Mouse (Mus musculus): ENCODE results near the gene Rpgrip1l. TPM values are rescaled to one million over a fixed set of nuclear protein-coding genes. Genes with fewer than 3 reads are reported as not detected.
A peak's percentile ranks its signal among the peaks of the same experiment; 100 is the strongest.

Gene Rpgrip1l
- polyA plus RNA-seq, 1 experiment = 8.7 TPM

DNA sequence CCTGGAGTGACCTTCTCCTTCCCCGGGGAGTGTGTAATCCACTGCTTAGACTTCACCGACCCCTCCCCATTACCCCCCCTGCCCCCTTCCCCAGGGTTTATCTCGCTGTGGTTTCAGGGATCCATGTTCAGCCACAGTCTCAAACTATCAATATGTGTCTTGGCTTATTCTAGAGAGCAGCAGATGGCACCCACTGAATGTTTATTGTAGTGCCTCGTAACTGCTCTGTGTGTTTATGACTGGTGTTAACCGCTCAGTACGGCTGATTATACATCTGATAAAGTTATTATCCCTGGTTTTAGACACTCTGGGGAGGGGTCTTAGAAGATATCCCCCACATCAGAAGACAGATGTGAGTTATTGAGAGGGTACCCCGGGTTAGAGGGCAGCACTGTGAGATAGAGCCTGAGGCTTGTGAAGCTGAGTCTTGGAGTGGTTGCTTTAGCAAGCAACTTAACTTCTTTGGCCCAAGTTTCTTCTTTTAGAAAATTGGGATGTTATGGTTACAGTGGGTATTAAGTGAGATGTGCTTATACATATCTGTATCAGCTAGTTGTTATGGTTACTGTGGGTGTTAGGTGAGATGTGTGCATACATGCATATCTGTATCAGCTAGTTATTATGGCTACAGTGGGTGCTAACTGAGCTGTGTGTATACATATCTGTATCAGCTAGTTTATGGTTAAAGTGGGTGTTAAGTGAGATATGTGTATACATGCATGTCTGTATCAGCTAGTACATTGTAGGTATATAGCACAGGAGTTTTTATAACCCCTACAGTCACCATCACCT is 6.1 kb upstream of the Rpgrip1l start:
- no peak overlapping the region for H3K4me3 ChIP-seq (ENCODE audit: insufficient read depth, low read length)
- no peak overlapping the region for H3K27ac ChIP-seq (ENCODE audit: insufficient read depth, low read length)
- TF ChIP-seq POLR2A (IDR thresholded peaks at IDR 0.05; ENCODE audit: low read depth, low read length) = no peak
- no peak for TF ChIP-seq CTCF (IDR thresholded peaks at IDR 0.05; ENCODE audit: borderline replicate concordance, insufficient read depth, low read length)
- peaks cover 16% of the 10 kb centered on the region for H3K4me1 ChIP-seq (ENCODE audit: control insufficient read depth, insufficient read depth, low read length)

DNA sequence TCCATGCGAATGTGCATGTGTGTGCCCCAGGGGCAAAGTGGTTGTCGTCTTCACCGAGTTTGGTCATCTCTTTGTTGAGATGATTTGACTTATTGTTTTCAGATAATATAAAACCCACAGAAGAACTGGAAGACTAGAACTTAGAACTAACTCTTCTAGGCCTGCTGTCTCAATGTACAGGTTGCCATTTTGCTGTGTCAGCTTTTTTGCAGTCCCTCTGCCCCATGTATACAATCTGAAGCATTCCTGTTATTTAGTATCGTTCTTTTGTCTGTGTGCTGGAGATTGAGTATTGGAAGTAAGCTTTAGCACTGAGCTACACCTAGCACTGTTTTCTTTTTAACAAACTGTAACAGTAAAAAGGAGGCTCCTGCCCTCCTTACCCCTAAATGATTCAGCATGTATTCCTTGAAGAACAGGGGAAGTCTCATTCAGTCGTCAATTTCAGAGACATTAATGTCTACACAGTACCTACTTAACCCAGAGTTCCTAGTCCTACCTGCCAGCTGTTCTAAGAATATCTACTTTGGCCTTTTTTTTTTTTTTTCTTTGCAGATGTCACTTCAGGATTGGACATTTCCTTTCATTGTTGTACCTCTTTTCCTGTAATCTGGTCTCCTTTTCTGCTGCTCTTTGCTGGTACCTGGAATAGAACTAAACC is 4.6 kb upstream of the Rpgrip1l start:
- no peak for TF ChIP-seq POLR2A (IDR thresholded peaks at IDR 0.05; ENCODE audit: low read depth, low read length)
- TF ChIP-seq CTCF (IDR thresholded peaks at IDR 0.05; ENCODE audit: borderline replicate concordance, insufficient read depth, low read length) = no peak
- H3K27ac ChIP-seq (ENCODE audit: insufficient read depth, low read length) = no peak overlapping the region
- H3K4me3 ChIP-seq (ENCODE audit: insufficient read depth, low read length) = no peak overlapping the region
- peaks cover 8% of the 10 kb centered on the region for H3K4me1 ChIP-seq (ENCODE audit: control insufficient read depth, insufficient read depth, low read length)

DNA sequence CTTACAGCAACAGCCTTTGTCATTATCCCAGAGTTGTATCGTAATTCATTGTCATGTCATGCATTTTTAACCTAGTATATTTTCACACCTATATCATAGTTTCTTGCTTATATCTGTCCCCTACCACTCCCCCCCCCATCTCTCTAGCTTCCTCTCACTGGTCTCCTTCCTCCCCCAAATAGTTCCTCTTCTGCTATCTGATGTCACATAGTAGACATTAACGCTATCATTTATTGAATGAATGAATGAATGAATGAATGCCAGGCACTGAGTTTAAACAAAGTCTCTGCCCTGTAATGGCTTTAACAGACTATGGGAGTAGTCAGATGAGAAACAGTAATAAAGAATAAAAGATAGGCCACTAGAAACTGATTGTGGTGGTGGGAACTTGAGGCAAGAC is 720 bp downstream of the Rpgrip1l start:
- H3K4me1 ChIP-seq (ENCODE audit: control insufficient read depth, insufficient read depth, low read length) = no peaks in the 10 kb centered on the region
- TF ChIP-seq POLR2A (IDR thresholded peaks at IDR 0.05; ENCODE audit: low read depth, low read length) = no peak
- no peak for TF ChIP-seq CTCF (IDR thresholded peaks at IDR 0.05; ENCODE audit: borderline replicate concordance, insufficient read depth, low read length)
- H3K27ac ChIP-seq (ENCODE audit: insufficient read depth, low read length) = no peak overlapping the region
- H3K4me3 ChIP-seq (ENCODE audit: insufficient read depth, low read length) = peak overlapping the region; percentile 70; the same call in 1 of the 2 replicates

DNA sequence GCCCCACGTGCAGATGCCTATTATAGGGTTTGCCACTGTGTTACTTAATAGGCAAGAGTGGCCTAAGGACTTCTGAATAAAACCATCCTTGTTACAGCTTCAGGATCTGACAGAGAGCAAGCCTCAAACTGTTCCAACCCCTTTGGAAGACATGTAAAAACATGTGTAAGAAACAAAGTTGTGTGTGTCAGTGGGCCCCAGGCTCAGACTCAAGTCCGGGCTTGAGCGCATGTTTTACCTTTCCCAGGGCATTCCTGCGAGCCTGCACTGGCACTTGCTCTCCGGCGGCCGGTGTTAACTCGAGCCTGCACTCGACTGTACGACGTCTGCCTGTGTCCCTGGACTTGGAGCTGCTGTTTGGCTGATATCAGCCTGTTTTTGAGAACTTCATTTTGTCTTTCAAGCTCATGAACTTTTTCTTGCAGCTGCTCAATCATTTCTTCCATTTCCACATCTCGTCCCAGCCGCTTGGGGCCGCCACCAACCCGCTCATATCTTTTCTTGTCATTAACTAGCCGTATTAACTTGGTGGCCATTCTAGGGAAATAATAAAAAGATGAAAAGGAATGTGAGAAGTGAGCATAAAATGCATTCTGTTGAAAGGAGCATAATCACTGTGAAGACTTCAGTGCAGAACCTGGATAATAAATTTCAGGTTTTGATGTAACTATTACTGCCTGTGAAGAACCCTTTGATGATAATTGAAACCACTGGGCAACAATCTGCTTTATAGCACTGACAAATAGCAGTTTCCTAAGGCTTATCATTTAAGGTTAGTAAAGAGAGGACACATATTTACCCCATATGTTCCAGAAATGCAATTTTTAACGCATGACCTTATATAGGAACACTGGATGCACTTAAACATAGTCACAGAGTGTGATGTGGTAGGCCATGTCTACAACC is 8.3 kb downstream of the Rpgrip1l start:
- no peak overlapping the region for H3K4me3 ChIP-seq (ENCODE audit: insufficient read depth, low read length)
- H3K27ac ChIP-seq (ENCODE audit: insufficient read depth, low read length) = no peak overlapping the region
- H3K4me1 ChIP-seq (ENCODE audit: control insufficient read depth, insufficient read depth, low read length) = no peaks in the 10 kb centered on the region
- no peak for TF ChIP-seq CTCF (IDR thresholded peaks at IDR 0.05; ENCODE audit: borderline replicate concordance, insufficient read depth, low read length)
- TF ChIP-seq POLR2A (IDR thresholded peaks at IDR 0.05; ENCODE audit: low read depth, low read length) = no peak

DNA sequence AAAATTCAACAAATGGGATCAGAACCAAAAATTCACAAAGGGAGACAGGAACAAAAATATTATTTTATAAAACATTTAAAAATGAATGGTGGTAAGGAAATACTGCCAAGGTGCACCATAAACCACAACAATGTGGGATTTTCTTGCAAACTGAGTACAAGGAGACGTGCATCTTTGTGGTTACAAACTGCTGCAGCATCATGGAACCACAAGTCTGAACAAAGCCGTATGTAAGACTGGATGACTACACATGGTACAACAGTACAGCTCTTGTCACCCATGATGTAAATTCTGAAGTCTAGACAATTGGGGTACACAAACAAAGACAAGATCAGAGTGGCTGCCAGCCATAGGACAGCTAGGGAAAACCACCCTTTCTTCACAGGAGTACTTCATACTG is 14.4 kb downstream of the Rpgrip1l start:
- no peaks in the 10 kb centered on the region for H3K4me1 ChIP-seq (ENCODE audit: control insufficient read depth, insufficient read depth, low read length)
- H3K27ac ChIP-seq (ENCODE audit: insufficient read depth, low read length) = no peak overlapping the region
- no peak overlapping the region for H3K4me3 ChIP-seq (ENCODE audit: insufficient read depth, low read length)
- TF ChIP-seq CTCF (IDR thresholded peaks at IDR 0.05; ENCODE audit: borderline replicate concordance, insufficient read depth, low read length) (no peak), POLR2A (IDR thresholded peaks at IDR 0.05; ENCODE audit: low read depth, low read length) (no peak)

DNA sequence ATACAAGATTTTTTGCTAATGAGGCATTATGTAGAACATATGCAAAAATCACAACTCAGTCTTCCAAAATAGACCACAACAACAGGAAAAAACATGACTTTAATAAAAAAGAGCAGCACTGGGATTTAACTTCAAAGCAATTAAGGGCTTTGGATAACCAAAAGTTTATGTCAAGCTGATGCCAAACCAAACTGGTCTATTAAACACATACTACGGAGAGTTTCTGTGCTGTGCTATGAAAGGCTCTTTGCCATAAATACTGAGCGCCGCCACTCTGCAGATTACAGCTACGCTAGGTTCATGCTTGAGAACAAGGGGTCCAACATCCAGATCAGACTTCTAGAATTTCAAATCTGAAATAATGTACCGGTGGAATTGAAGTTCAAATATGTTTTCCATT is 17.3 kb downstream of the Rpgrip1l start:
- Histone ChIP-seq H3K4me1 (ENCODE audit: control insufficient read depth, insufficient read depth, low read length) (no peaks in the 10 kb centered on the region), H3K27ac (ENCODE audit: insufficient read depth, low read length) (no peak overlapping the region), H3K4me3 (ENCODE audit: insufficient read depth, low read length) (no peak overlapping the region)
- no peak for TF ChIP-seq POLR2A (IDR thresholded peaks at IDR 0.05; ENCODE audit: low read depth, low read length)
- no peak for TF ChIP-seq CTCF (IDR thresholded peaks at IDR 0.05; ENCODE audit: borderline replicate concordance, insufficient read depth, low read length)

DNA sequence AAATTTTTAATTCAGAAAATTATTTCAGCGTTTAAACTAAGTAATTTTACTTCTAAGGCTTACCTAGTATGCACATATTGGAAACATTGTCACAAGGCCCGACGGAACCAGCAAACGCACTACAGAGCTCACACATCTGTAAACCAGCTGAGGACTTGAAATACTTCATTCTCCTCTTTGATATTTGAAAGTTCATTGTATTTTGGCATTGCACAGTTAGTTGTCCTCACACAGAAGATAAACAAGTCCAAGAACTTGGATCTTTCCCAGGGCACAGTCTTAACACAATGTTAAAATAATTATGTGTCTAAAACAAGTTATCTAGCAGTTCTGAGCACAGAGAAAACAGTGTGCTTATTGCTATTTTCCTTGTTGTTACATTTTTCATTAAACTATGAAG is 22.5 kb downstream of the Rpgrip1l start:
- Histone ChIP-seq H3K4me1 (ENCODE audit: control insufficient read depth, insufficient read depth, low read length) (no peaks in the 10 kb centered on the region), H3K4me3 (ENCODE audit: insufficient read depth, low read length) (no peak overlapping the region)
- TF ChIP-seq POLR2A (IDR thresholded peaks at IDR 0.05; ENCODE audit: low read depth, low read length) (no peak), CTCF (IDR thresholded peaks at IDR 0.05; ENCODE audit: borderline replicate concordance, insufficient read depth, low read length) (no peak)

DNA sequence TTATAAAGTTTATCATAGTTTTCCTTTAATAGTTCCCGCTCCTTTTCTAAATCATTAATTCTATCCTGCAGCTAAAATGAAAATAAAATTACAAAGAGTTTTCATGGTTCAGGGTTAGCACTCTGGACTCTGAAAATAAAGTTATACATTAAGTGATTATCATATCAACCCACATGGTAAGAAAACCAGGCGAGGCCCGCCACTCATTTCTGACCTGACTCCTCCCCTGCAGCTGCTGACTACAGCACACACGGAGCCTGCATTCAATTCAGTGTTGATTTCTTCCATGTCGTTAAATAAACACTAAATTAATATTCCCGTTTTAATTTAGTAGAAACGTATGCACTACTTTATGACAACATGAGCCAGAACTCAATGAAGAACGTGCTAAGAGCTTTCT is 26.8 kb downstream of the Rpgrip1l start:
- no peak overlapping the region for H3K4me3 ChIP-seq (ENCODE audit: insufficient read depth, low read length)
- TF ChIP-seq CTCF (IDR thresholded peaks at IDR 0.05; ENCODE audit: borderline replicate concordance, insufficient read depth, low read length) (no peak), POLR2A (IDR thresholded peaks at IDR 0.05; ENCODE audit: low read depth, low read length) (no peak)
- H3K4me1 ChIP-seq (ENCODE audit: control insufficient read depth, insufficient read depth, low read length) = peaks cover 5% of the 10 kb centered on the region
- no peak overlapping the region for H3K27ac ChIP-seq (ENCODE audit: insufficient read depth, low read length)

More for the DNA sequence above, 22.5 kb downstream of the Rpgrip1l start:
- H3K27ac ChIP-seq (ENCODE audit: insufficient read depth, low read length) = no peak overlapping the region

DNA sequence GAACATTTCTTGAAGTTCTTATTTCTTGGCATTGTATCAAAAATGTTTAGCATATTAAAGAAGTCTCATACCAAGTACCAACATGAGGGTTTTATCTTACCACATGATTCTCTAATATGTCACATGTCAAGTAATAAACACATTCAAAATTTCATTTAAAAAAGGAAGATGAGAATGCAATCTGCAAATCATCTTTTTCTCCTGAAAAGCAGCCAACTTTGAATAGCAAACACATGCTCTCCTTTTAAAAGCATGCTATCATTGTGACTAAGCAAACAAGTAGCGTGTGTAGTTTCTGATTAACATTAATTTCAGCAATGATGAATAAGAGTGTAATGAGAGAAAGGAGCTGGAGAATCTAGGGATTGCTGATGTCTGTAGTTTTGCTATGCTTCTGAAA is 29.2 kb downstream of the Rpgrip1l start:
- H3K4me1 ChIP-seq (ENCODE audit: control insufficient read depth, insufficient read depth, low read length) = peaks cover 5% of the 10 kb centered on the region
- H3K27ac ChIP-seq (ENCODE audit: insufficient read depth, low read length) = peak overlapping the region; percentile 54; the same call in 1 of the 2 replicates
- TF ChIP-seq POLR2A (IDR thresholded peaks at IDR 0.05; ENCODE audit: low read depth, low read length) (no peak), CTCF (IDR thresholded peaks at IDR 0.05; ENCODE audit: borderline replicate concordance, insufficient read depth, low read length) (no peak)
- no peak overlapping the region for H3K4me3 ChIP-seq (ENCODE audit: insufficient read depth, low read length)

Measured in embryonic fibroblast, embryonic 13.5 days (primary cell).